Mouse (Mus musculus) spleen, adult 12 weeks (tissue): ENCODE measurements around the gene Abhd17a.

Experiments used
- DNase-seq: peaks from one replicate; pipeline ENCODE4 v3.0.0; 2022; ENCODE audit warnings: low spot score

Abhd17a gene

GRCm38 (mm10) chr10:80576351-80577194, 13.6 kb downstream of the Abhd17a start:
- peak; percentile 66 for DNase-seq

DNA sequence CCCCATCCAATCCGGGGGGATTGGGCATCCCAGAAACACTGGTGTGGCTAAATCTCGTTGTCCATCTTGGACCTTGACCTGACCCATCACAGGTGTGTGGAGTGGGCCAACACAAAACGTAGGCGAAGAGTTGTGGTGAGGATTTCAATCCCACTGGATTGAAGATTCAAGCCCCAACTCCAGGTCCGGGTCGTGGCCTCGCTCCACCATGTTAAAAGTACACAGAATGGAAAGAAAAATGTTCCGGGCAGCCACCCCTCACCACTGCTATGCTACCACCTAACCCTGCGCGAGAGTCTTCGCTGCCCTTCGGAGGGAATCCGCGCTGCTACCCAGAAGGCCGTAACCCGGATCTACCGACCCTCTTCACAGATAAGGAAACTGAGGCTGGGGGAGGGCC, 14.2 kb downstream of the Abhd17a start:
- no peak for DNase-seq

DNA sequence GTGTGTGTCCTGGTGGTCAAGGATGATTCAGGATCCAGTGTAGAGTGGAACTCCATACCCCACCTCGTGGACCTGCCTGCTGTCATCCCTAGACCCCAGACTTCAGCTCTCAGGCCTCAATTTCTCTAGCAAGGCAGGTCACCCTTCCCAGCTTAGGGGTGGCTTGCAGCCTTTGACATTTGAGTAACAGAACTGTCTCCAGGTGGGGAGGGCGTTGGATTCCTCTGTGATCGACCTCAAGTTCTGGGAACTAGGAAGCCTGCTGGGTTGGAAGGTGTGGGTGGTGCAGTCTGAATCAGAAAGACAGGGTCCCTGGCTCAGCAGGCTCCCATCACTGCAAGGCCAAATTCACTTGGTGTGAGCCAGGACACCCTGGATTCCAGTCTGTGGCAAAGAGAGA, 15.2 kb downstream of the Abhd17a start:
- no peak for DNase-seq

DNA sequence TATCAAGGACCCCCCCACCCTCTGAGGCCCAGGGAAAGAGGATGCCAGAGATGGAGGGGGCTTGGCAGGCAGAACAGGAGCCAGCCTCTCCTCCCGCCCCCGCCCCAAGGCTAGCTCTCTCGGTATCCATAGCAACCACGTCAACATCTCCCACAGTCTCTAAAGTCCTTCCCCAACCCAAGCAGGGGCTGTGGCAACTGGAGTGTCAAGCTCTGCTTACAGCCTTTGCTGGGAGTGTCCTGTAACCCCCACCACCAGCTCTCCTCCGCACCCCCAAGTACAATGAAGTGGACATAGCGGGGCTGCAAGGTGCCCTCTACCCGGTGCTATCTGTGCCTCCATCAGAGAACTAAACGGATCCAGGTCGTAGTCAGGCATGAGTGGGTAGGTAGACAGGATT, 16.2 kb downstream of the Abhd17a start:
- no peak for DNase-seq

GRCm38 (mm10) chr10:80572477-80572876, 17.7 kb downstream of the Abhd17a start:
- peak; percentile 46 for DNase-seq

- no peak for DNase-seq
Observed at GRCm38 (mm10) chr10:80570871-80571836, 19.0 kb downstream of the Abhd17a start.

DNA sequence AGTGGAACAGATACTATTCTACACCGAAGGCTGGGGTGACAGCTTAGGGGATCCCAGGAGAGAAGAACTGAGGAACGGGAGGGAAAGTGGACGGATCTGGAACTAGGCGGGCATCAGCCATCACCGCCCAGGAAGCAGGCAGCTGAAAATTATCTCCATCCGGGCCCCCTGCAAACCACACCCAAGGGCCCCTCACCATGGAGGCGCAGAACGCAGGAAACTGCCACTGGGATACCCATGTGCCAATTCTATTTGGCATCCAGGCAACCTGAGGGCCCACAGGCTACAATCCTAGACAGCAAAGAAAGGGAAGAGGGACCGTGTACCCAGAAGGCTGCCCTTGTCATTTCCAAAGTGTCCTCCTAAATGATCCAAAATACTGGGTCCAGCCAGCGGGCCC, 19.7 kb downstream of the Abhd17a start:
- DNase-seq: no peak

GRCm38 (mm10) chr10:80569664-80570066, 20.5 kb downstream of the Abhd17a start:
- peak; percentile 79 for DNase-seq

- DNase-seq: no peak
Observed at GRCm38 (mm10) chr10:80568876-80569275, 21.3 kb downstream of the Abhd17a start.

DNA sequence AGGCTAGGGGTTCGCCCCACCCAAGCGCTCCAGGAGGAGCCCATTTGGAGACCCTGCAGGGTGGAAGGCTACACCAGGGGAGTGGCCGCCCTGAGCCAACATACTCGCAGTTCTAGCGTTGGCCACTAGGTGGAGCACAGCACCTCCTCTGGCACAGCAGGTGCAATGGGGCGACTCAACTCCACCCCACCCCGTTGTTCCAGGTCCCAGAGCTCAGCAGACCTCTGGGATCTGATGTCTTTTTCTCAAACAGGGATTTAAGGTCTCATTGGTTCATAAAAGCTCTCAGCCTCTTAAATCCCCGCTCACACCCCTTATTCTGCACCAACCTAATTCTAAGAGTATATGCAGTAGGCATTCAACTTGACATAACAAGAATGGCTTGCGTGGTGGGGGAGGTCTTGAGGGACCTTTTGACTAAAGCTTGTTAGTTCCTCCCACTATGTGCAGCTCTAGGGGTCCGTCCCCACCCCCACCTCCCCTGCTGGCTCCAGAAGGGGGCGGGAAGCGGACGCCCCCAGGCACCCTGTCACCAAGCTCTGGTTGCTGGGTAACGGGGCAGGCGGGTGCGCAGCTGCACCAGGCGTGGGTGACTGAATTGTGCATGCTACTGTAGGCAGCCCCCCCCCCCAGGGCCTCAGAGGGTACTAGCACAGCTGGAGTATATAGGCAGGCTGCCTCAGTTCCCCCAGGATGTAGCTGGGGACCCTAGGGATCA, 23.6 kb downstream of the Abhd17a start:
- peak; percentile 86 for DNase-seq

- DNase-seq: peak; percentile 93
Observed at GRCm38 (mm10) chr10:80561116-80561944, 28.8 kb downstream of the Abhd17a start, which contains the start of gene Rexo1. Gene Rexo1 (minus strand): TSS chr10:80561560.

GRCm38 (mm10) chr10:80560621-80561020, 29.5 kb downstream of the Abhd17a start:
- DNase-seq: no peak

GRCm38 (mm10) chr10:80559431-80559830, 30.7 kb downstream of the Abhd17a start:
- DNase-seq: no peak

- DNase-seq: peak; percentile 78
Observed at GRCm38 (mm10) chr10:80557346-80557965, 32.7 kb downstream of the Abhd17a start.

- DNase-seq: no peak
Observed at GRCm38 (mm10) chr10:80553997-80554396, 36.1 kb downstream of the Abhd17a start.

GRCm38 (mm10) chr10:80553575-80553974, 36.6 kb downstream of the Abhd17a start:
- DNase-seq: peak; percentile 62

- DNase-seq: no peak
Observed at GRCm38 (mm10) chr10:80552364-80552763, 37.8 kb downstream of the Abhd17a start.

DNA sequence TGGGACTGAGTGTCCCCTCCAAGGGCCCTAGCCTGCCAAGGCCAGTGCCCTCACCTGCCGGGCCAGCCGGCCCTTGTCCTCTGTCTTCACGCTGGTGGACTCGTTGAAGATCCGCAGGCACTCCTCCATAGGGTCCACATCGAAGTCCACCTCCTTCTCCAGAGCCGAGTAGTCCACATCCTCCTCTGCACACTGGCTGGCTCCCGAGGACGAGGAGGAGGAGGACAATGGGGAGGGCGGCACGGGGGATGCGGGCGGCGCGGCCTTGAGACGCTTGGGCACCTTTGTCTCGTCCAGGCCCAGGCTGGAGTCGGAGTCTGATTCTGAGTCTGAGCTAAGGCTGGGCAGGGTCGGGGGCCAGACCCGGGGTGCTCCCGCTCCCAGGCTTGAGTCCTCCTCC, 40.9 kb downstream of the Abhd17a start:
- DNase-seq: no peak

DNA sequence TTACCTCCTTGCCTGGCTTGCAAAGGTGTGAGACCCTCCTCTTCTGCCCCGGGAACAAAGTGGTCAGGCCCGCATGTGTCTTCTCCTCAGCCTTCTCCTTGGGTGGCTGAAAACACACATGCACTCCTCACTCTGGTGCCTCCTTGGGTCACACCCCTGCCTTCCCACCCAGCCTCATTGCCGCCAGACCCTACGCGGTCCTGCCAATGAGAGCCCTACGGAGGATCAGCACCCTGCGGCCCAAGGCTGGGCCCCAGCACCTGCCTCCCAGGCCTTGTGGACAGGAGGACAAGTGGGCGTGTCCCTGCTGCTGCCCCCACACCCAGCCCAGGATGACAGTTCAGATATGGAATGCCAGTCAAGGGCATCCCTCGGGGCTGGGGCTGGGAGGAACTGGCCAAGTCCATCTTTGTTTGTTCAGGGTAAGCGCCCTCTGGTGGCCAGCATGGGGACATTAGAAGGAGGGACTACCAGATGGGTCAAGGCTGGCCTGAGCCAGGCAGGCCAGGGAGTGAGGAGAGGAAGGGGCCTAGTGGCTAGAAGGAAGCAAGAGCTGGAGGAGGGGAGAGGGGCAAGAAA, 41.6 kb downstream of the Abhd17a start:
- DNase-seq: peak; percentile 58

- DNase-seq: no peak
Observed at GRCm38 (mm10) chr10:80547539-80547938, 42.6 kb downstream of the Abhd17a start.
